Mouse (Mus musculus) heart, adult 2 months (tissue): ENCODE measurements around the gene Sinhcaf. TPM values are rescaled to one million over a fixed set of nuclear protein-coding genes. Genes with fewer than 3 reads are reported as not detected.
"Not testable (repeated sequence)": the region's sequence is repeated elsewhere in the genome, so short reads cannot be mapped to it uniquely, and the experiment has no call there.

Source experiments
- DNase-seq, 2 experiments: peaks; one replicate each; pipeline ENCODE4 v3.0.0; 2021
- H3K27ac ChIP-seq: fragments of 200-600 bp; 2 replicates; pipeline ENCODE4 v1.8.1; 2022
- H3K27me3 ChIP-seq: fragments of 200-500 bp; 2 replicates; pipeline ENCODE4 v1.6.1; 2012; ENCODE audit warnings: mild to moderate bottlenecking, low read length, inconsistent platforms, mixed read lengths; ENCODE audit not compliant: control insufficient read depth, insufficient read depth
- H3K36me3 ChIP-seq: fragments of 200-500 bp; 2 replicates; pipeline ENCODE4 v1.6.1; 2012; ENCODE audit warnings: low read length, inconsistent platforms; ENCODE audit not compliant: control insufficient read depth, insufficient read depth
- H3K4me1 ChIP-seq: fragments of 200-500 bp; 2 replicates; pipeline ENCODE4 v1.6.1; 2011; ENCODE audit warnings: low read length; ENCODE audit not compliant: control insufficient read depth, insufficient read depth
- H3K4me3 ChIP-seq: fragments of 200-600 bp; 2 replicates; pipeline ENCODE4 v1.8.1; 2022
- H3K79me2 ChIP-seq: fragments of 200-500 bp; replicated peaks from 2 replicates; pipeline ENCODE4 v1.6.1; 2012; ENCODE audit warnings: mild to moderate bottlenecking, inconsistent platforms, low read length, moderate library complexity, mixed read lengths; ENCODE audit not compliant: control insufficient read depth, insufficient read depth
- H3K9ac ChIP-seq: fragments of 200-500 bp; 2 replicates; pipeline ENCODE4 v1.6.1; 2012; ENCODE audit warnings: low read depth, mild to moderate bottlenecking, control low read depth, inconsistent platforms, low read length, mixed read lengths
- CTCF ChIP-seq: fragments of 200-600 bp; IDR thresholded peaks from 2 replicates; pipeline ENCODE4 v1.8.1; 2022; ENCODE audit warnings: antibody characterized with exemption, mild to moderate bottlenecking, moderate library complexity
- EP300 ChIP-seq: fragments of 200-500 bp; IDR thresholded peaks from 2 replicates; pipeline ENCODE4 v1.6.1; 2011; ENCODE audit warnings: low read depth, low read length, control low read depth; ENCODE audit not compliant: insufficient read depth
- POLR2A ChIP-seq: fragments of 200-500 bp; IDR thresholded peaks from 2 replicates; pipeline ENCODE4 v1.6.1; 2011; ENCODE audit warnings: mild to moderate bottlenecking, low read depth, low read length, control low read depth; ENCODE audit not compliant: insufficient read depth
- WGBS: fragments of 180-500 bp; shearing (Covaris S2); methylation state at CpG from one replicate; pipeline ENCODE4 v1.1.7; 2018; 5-methylcytosine and 5-hydroxymethylcytosine counted together
- intact Hi-C: fragments of 180-260 bp; cut with DNase I; formaldehyde crosslinking; loops from one replicate; pipeline ENCODE4 v1.15.1; 2025
- polyA plus RNA-seq: library from polyadenylated mRNA; depleted of rRNA; stranded (reverse); fragments of >200 nt; gene quantifications from 2 replicates; pipeline ENCODE4 v1.2.3, GENCODE M21; 2012
- total RNA-seq, 2 experiments: library from RNA; stranded (reverse); gene quantifications; 2 replicates each; pipeline ENCODE4 v1.2.3; 2021

The Sinhcaf gene
- total and polyA plus RNA-seq, 3 experiments: 1.3 to 5.0 (median 2.7) TPM

GRCm38 (mm10) chr6:148940383-148940782, 5.9 kb downstream of the Sinhcaf start:
- H3K9ac ChIP-seq, H3K79me2 ChIP-seq, H3K27me3 ChIP-seq, H3K36me3 ChIP-seq, H3K4me1 ChIP-seq, H3K4me3 ChIP-seq, H3K27ac ChIP-seq, DNase-seq: not testable (repeated sequence)
- intact Hi-C loops: loop anchor here (10.0 kb wide), 1 partner anchor 374 kb away; no protein-coding TSS in a partner anchor
- 0 out of 2 replicates have a peak, but pooled peaks have one; percentile 6 for TF ChIP-seq CTCF
- WGBS: 77% methylated on average over 2 of the region's 3 CpGs

- Histone ChIP-seq H3K4me1 (no peaks in the 10 kb centered on the region; the same call in 1 of the 2 replicates), H3K27ac (no peak overlapping the region), H3K9ac (no peak overlapping the region), H3K27me3 (no peaks in the 10 kb centered on the region), H3K36me3 (no peaks in the 10 kb centered on the region), H3K79me2 (no peaks in the 10 kb centered on the region), H3K4me3 (no peak overlapping the region)
- WGBS: 65% methylated on average over 1 of the region's 1 CpGs
- intact Hi-C loops: no loop called here
- no peak for DNase-seq
- no peak for TF ChIP-seq CTCF
- TF ChIP-seq EP300: no peak
- no peak for TF ChIP-seq POLR2A
These were observed 8.6 kb downstream of the Sinhcaf start for GRCm38 (mm10) chr6:148937693-148938092.

GRCm38 (mm10) chr6:148934961-148935590, 11.2 kb downstream of the Sinhcaf start:
- H3K36me3 ChIP-seq: no peaks in the 10 kb centered on the region
- H3K79me2 ChIP-seq: no peaks in the 10 kb centered on the region
- WGBS: 63% methylated on average over 3 of the region's 3 CpGs
- no peaks in the 10 kb centered on the region; the same call in 1 of the 2 replicates for H3K4me1 ChIP-seq
- no peak overlapping the region for H3K27ac ChIP-seq
- DNase-seq: no peak
- no peak overlapping the region for H3K4me3 ChIP-seq
- no peak overlapping the region for H3K9ac ChIP-seq
- no peak for TF ChIP-seq CTCF
- no peaks in the 10 kb centered on the region for H3K27me3 ChIP-seq
- intact Hi-C loops: no loop called here

- intact Hi-C loops: no loop called here
- Histone ChIP-seq H3K79me2 (no peaks in the 10 kb centered on the region), H3K27me3 (no peaks in the 10 kb centered on the region), H3K36me3 (no peaks in the 10 kb centered on the region), H3K4me1 (no peaks in the 10 kb centered on the region; the same call in 1 of the 2 replicates), H3K9ac (no peak overlapping the region), H3K4me3 (no peak overlapping the region), H3K27ac (no peak overlapping the region)
- 84% methylated on average over 6 of the region's 6 CpGs for whole genome bisulfite sequencing
- DNase-seq: no peak
- TF ChIP-seq CTCF (peak; percentile 40), EP300 (no peak), POLR2A (no peak)
These were observed 15.0 kb downstream of the Sinhcaf start for GRCm38 (mm10) chr6:148931281-148931680.

- no peaks in the 10 kb centered on the region for H3K36me3 ChIP-seq
- no peak for TF ChIP-seq POLR2A
- no peak for TF ChIP-seq CTCF
- no peak for TF ChIP-seq EP300
- H3K27me3 ChIP-seq: no peaks in the 10 kb centered on the region
- H3K4me1 ChIP-seq: no peaks in the 10 kb centered on the region
- H3K79me2 ChIP-seq: no peaks in the 10 kb centered on the region
- H3K4me3 ChIP-seq: no peak overlapping the region
- intact Hi-C loops: loop anchor here (5.0 kb wide), 1 partner anchor 702 kb away; no protein-coding TSS in a partner anchor
- H3K9ac ChIP-seq: no peak overlapping the region
- no peak overlapping the region for H3K27ac ChIP-seq
- no peak for DNase-seq
These were observed 27.3 kb downstream of the Sinhcaf start for GRCm38 (mm10) chr6:148918841-148919398.

GRCm38 (mm10) chr6:148917672-148918071, 28.6 kb downstream of the Sinhcaf start:
- Histone ChIP-seq H3K9ac (no peak overlapping the region), H3K27me3 (no peaks in the 10 kb centered on the region), H3K4me3 (no peak overlapping the region), H3K36me3 (no peaks in the 10 kb centered on the region), H3K4me1 (no peaks in the 10 kb centered on the region), H3K79me2 (no peaks in the 10 kb centered on the region), H3K27ac (no peak overlapping the region)
- 68% methylated on average over 1 of the region's 1 CpGs for WGBS
- DNase-seq: no peak
- intact Hi-C loops: loop anchor here (5.0 kb wide), 1 partner anchor 700 kb away; no protein-coding TSS in a partner anchor
- TF ChIP-seq CTCF: no peak
- no peak for TF ChIP-seq POLR2A
- no peak for TF ChIP-seq EP300
